Mouse (Mus musculus) heart, postnatal 0 days (tissue): ENCODE measurements at regions not wholly inside any gene's neighbourhood (a gene's known extent, or its start where the extent isn't known, plus 50 kb on each side); places are given as distances from the start of the nearest gene placed in this dataset.

Source experiments
- ATAC-seq: fragments of 200-750 bp; cut with Nextera tagmentation; 2 replicates; pipeline ENCODE4 v1.8.0; 2017; ENCODE audit warnings: low read depth, moderate number of reproducible peaks, moderate library complexity; ENCODE audit not compliant: insufficient read depth
- DNase-seq: peaks from one replicate; pipeline ENCODE4 v3.0.0-alpha.2; 2016; ENCODE audit warnings: low spot score
- H3K27ac ChIP-seq: fragments of 300-500 bp; sonication (generic); 2 replicates; pipeline ENCODE4 v1.5.1; 2014; ENCODE audit warnings: low read depth, mild to moderate bottlenecking
- H3K27me3 ChIP-seq: fragments of 300-500 bp; sonication (generic); 2 replicates; pipeline ENCODE4 v1.6.1; 2014; ENCODE audit warnings: low read length, mixed read lengths; ENCODE audit not compliant: control insufficient read depth, insufficient read depth
- H3K36me3 ChIP-seq: fragments of 300-500 bp; sonication (generic); replicated peaks from 2 replicates; pipeline ENCODE4 v1.6.1; 2014; ENCODE audit warnings: low read length, mixed read lengths; ENCODE audit not compliant: control insufficient read depth, insufficient read depth
- H3K4me1 ChIP-seq: fragments of 300-500 bp; sonication (generic); 2 replicates; pipeline ENCODE4 v1.6.1; 2014; ENCODE audit warnings: antibody characterized with exemption; ENCODE audit not compliant: control insufficient read depth, insufficient read depth
- H3K4me2 ChIP-seq: fragments of 300-500 bp; sonication (generic); 2 replicates; pipeline ENCODE4 v1.6.1; 2014; ENCODE audit warnings: low read depth, mild to moderate bottlenecking, low read length, moderate library complexity
- H3K4me3 ChIP-seq: fragments of 300-500 bp; sonication (generic); 2 replicates; pipeline ENCODE4 v1.5.1; 2014; ENCODE audit warnings: low read depth, low read length
- H3K9ac ChIP-seq: fragments of 300-500 bp; sonication (generic); replicated peaks from 2 replicates; pipeline ENCODE4 v1.6.1; 2014; ENCODE audit warnings: low read depth, low read length, mixed read lengths
- H3K9me3 ChIP-seq: fragments of 300-500 bp; sonication (generic); replicated peaks from 2 replicates; pipeline ENCODE4 v1.6.1; 2016; ENCODE audit warnings: low read length; ENCODE audit not compliant: control insufficient read depth
- CTCF ChIP-seq: IDR thresholded peaks from 2 replicates; pipeline ENCODE4 v1.5.1; 2016; ENCODE audit warnings: antibody characterized with exemption, control low read depth, low read depth
- EP300 ChIP-seq: IDR thresholded peaks from 2 replicates; pipeline ENCODE4 v1.6.1; 2016; ENCODE audit warnings: antibody characterized with exemption, low read depth
- WGBS: fragments of 180-500 bp; shearing (Covaris S2); extraction: QIAGEN DNeasy Blood & Tissue Kit; methylation state at CpG from one replicate; pipeline ENCODE4 v1.1.7; 2014; 5-methylcytosine and 5-hydroxymethylcytosine counted together

GRCm38 (mm10) chr13:101994779-101995178 is 226.8 kb upstream of the Pik3r1 start:
- Histone ChIP-seq H3K27ac (peak overlapping the region; percentile 9), H3K27me3 (no peaks in the 10 kb centered on the region), H3K9ac (no peak overlapping the region), H3K4me2 (no peak overlapping the region), H3K4me3 (no peak overlapping the region), H3K4me1 (peaks cover 12% of the 10 kb centered on the region), H3K9me3 (no peaks in the 10 kb centered on the region), H3K36me3 (no peaks in the 10 kb centered on the region)
- TF ChIP-seq CTCF (no peak), EP300 (peak; percentile 73)
- ATAC-seq, result peak; percentile 83
- peak; percentile 71 for DNase-seq
- 26% methylated on average over 3 of the region's 3 CpGs for WGBS

DNA sequence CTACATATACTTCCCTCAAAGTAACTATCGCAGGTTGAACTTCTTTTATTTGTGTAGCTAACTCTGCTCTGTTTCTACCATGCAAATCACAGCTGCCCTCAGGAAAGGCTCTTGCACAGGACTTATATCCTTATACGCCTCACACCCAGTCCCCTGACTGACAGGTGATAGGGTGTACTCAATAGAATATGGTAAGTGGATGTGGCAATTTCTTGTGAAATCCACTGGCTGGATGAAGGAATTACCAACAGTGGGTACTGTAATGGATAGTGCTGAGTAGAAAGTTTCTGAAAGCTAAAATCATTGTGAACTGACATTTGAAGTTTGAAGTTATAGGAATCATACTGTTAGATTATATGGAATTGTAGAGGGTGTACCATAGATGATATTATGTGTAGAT is 227.5 kb upstream of the Pik3r1 start:
- Histone ChIP-seq H3K9ac (no peak overlapping the region), H3K36me3 (no peaks in the 10 kb centered on the region), H3K27me3 (no peaks in the 10 kb centered on the region), H3K9me3 (no peaks in the 10 kb centered on the region), H3K27ac (no peak overlapping the region), H3K4me1 (peaks cover 12% of the 10 kb centered on the region), H3K4me3 (no peak overlapping the region), H3K4me2 (no peak overlapping the region)
- no peak for TF ChIP-seq EP300
- no peak for TF ChIP-seq CTCF
- WGBS, result 93% methylated on average over 2 of the region's 2 CpGs
- DNase-seq (no peak), ATAC-seq (no peak)

DNA sequence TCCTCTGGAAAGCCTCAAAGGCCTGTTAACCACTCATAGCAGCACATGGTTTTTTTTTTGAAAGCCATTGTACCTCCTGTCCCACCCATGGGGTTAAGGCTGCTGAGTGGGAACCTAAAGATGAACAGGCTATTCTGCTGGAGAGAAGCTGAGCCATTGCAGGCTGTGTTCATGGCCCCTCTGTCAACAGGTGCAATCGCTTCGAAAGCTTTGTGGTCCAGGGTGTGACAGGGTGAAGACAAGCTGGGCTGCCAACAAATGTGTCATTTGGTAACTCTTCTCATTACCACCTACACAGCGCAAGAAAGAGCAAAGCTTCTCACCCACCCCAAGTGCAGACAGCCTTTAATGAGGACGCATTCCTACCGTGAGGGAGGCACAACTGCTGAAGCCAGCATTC is 228.1 kb upstream of the Pik3r1 start:
- WGBS, result 37% methylated on average over 5 of the region's 5 CpGs
- ATAC-seq, result no peak
- H3K9me3 ChIP-seq, result no peaks in the 10 kb centered on the region

DNA sequence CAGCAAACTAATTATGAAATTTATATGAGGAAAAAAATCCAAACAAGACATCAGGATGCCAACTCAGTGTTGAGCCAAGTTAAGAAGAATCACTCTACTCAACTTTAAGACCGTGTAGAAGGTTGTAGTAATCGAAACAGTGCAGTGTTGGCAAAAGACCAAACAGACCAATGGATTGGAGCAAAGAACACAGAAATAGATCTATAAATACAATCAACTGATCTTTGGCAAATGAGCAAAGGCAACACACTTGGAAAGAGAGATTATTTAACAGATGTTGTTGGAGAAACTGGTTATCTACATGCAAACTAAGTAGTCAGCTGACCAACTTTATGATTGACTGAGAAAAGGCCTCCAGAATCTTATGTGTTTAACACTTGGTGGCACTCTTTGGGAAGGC is 229.4 kb upstream of the Pik3r1 start:
- no peak overlapping the region for H3K27ac ChIP-seq
- 95% methylated on average over 2 of the region's 2 CpGs for WGBS
- no peaks in the 10 kb centered on the region for H3K9me3 ChIP-seq
- ATAC-seq, result no peak
- TF ChIP-seq EP300 (no peak), CTCF (no peak)
- no peaks in the 10 kb centered on the region for H3K27me3 ChIP-seq
- no peak for DNase-seq
- no peak overlapping the region for H3K4me2 ChIP-seq
- no peaks in the 10 kb centered on the region for H3K36me3 ChIP-seq
- H3K9ac ChIP-seq, result no peak overlapping the region
- H3K4me1 ChIP-seq, result peaks cover 12% of the 10 kb centered on the region
- H3K4me3 ChIP-seq, result no peak overlapping the region

More for the DNA sequence above, 228.1 kb upstream of the Pik3r1 start:
- no peaks in the 10 kb centered on the region for H3K27me3 ChIP-seq
- H3K9ac ChIP-seq, result no peak overlapping the region
- TF ChIP-seq CTCF (no peak), EP300 (no peak)
- H3K4me1 ChIP-seq, result peaks cover 12% of the 10 kb centered on the region
- no peak overlapping the region for H3K4me2 ChIP-seq
- DNase-seq, result no peak
- no peak overlapping the region for H3K4me3 ChIP-seq
- H3K36me3 ChIP-seq, result no peaks in the 10 kb centered on the region
- H3K27ac ChIP-seq, result no peak overlapping the region

DNA sequence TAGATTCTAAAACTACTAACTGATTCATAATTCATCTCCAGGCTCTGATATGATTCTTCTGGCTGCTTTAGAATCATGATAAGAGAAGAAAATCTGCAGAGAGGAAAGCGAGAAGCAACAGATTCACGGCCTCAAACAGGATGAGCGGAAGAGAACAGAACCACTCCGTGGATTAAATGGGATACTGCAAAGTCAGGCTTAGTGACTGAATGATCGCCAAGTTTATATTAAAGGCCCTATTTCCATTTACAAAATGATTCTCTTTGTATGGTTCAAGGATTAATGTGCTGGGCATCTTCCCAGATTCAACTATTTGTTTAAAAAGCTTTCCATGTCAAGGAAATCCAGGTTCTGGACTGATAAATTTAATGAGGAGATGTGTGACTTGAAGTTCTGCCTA is 238.5 kb upstream of the Pik3r1 start:
- DNase-seq (no peak), ATAC-seq (no peak)
- TF ChIP-seq CTCF (no peak), EP300 (no peak)
- Histone ChIP-seq H3K27ac (no peak overlapping the region), H3K36me3 (no peaks in the 10 kb centered on the region), H3K4me2 (no peak overlapping the region), H3K4me3 (no peak overlapping the region), H3K9ac (no peak overlapping the region), H3K9me3 (no peaks in the 10 kb centered on the region), H3K4me1 (no peaks in the 10 kb centered on the region), H3K27me3 (no peaks in the 10 kb centered on the region)
- WGBS, result 80% methylated on average over 5 of the region's 5 CpGs

DNA sequence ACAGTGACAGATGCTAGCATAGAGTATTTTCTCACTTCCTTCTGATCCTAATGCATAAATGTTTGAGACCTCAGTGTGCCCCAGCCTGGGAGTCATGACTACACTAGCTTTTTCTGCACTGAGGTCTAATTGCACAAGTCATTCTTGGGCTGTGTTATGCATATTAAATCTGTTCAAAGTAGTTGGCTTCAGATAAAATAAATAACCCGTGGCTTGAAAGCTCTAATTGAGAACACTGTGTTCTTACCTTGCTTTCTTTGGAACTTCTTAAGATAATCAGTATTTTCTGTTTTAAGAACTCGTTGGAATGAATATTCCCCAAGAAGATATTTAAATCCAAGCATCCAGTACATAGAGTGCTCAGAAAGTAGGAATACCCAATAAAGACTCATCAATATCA is 243.9 kb upstream of the Pik3r1 start:
- Histone ChIP-seq H3K27me3 (no peaks in the 10 kb centered on the region), H3K27ac (no peak overlapping the region), H3K9me3 (no peaks in the 10 kb centered on the region), H3K4me3 (no peak overlapping the region), H3K4me2 (no peak overlapping the region), H3K36me3 (no peaks in the 10 kb centered on the region), H3K9ac (no peak overlapping the region), H3K4me1 (no peaks in the 10 kb centered on the region)
- WGBS, result 53% methylated on average over 2 of the region's 2 CpGs
- no peak for TF ChIP-seq CTCF
- TF ChIP-seq EP300, result no peak
- DNase-seq (no peak), ATAC-seq (no peak)
